Mouse (Mus musculus) left cerebral cortex, postnatal 25 days (tissue): ENCODE measurements at regions not wholly inside any gene's neighbourhood (a gene's known extent, or its start where the extent isn't known, plus 50 kb on each side); places are given as distances from the start of the nearest gene placed in this dataset.

Experiments
- DNase-seq, 2 experiments: peaks; one replicate each; pipeline ENCODE4 v3.0.0; 2022; ENCODE audit warnings: low spot score in 2 of 2, mixed read lengths in 1 of 2
- intact Hi-C: fragments of 180-260 bp; cut with DNase I; formaldehyde crosslinking; loops from one replicate; pipeline ENCODE4 v1.15.1; 2025

GRCm38 (mm10) chr3:61486808-61487389 lies 121.1 kb upstream of the B430305J03Rik start:
- intact Hi-C loops, result loop anchor here (5.0 kb wide), 1 partner anchor 120 kb away; the partner anchor contains the start of gene B430305J03Rik
- peak in 1 of 2 experiments; percentile 49 for DNase-seq

- intact Hi-C loops, result no loop called here
- no peak for DNase-seq
These were observed 113.3 kb upstream of the B430305J03Rik start for GRCm38 (mm10) chr3:61478861-61479584.

- no peak for DNase-seq
- intact Hi-C loops, result no loop called here
These were observed 109.3 kb upstream of the B430305J03Rik start for GRCm38 (mm10) chr3:61475018-61475417.

GRCm38 (mm10) chr3:61467158-61467557 lies 101.4 kb upstream of the B430305J03Rik start:
- intact Hi-C loops, result no loop called here
- DNase-seq, result no peak

GRCm38 (mm10) chr3:61466641-61467040 lies 100.9 kb upstream of the B430305J03Rik start:
- intact Hi-C loops, result no loop called here

GRCm38 (mm10) chr3:61460076-61460475 lies 94.3 kb upstream of the B430305J03Rik start:
- no peak for DNase-seq
- intact Hi-C loops, result no loop called here

More at GRCm38 (mm10) chr3:61466641-61467040, 100.9 kb upstream of the B430305J03Rik start:
- DNase-seq, result no peak

- DNase-seq, result no peak
- intact Hi-C loops, result no loop called here
These were observed 90.8 kb upstream of the B430305J03Rik start for GRCm38 (mm10) chr3:61456598-61456997.

- intact Hi-C loops, result no loop called here
- DNase-seq, result no peak
These were observed 76.4 kb upstream of the B430305J03Rik start for GRCm38 (mm10) chr3:61442000-61442739.

- intact Hi-C loops, result no loop called here
- peak in 1 of 2 experiments; percentile 47 for DNase-seq
These were observed 75.7 kb upstream of the B430305J03Rik start for GRCm38 (mm10) chr3:61441445-61441844.

GRCm38 (mm10) chr3:61428713-61429112 lies 63.0 kb upstream of the B430305J03Rik start:
- DNase-seq, result no peak
- intact Hi-C loops, result no loop called here

- intact Hi-C loops, result no loop called here
- DNase-seq, result no peak
These were observed 58.2 kb upstream of the B430305J03Rik start for GRCm38 (mm10) chr3:61423945-61424344.

- intact Hi-C loops, result no loop called here
- no peak for DNase-seq
These were observed 54.0 kb upstream of the B430305J03Rik start for GRCm38 (mm10) chr3:61419706-61420105.

- no peak for DNase-seq
- intact Hi-C loops, result no loop called here
These were observed 52.3 kb upstream of the B430305J03Rik start for GRCm38 (mm10) chr3:61418096-61418495.
